Comparison of ENCODE assay signal across 8 mouse cellular contexts in the genomic region with DNA sequence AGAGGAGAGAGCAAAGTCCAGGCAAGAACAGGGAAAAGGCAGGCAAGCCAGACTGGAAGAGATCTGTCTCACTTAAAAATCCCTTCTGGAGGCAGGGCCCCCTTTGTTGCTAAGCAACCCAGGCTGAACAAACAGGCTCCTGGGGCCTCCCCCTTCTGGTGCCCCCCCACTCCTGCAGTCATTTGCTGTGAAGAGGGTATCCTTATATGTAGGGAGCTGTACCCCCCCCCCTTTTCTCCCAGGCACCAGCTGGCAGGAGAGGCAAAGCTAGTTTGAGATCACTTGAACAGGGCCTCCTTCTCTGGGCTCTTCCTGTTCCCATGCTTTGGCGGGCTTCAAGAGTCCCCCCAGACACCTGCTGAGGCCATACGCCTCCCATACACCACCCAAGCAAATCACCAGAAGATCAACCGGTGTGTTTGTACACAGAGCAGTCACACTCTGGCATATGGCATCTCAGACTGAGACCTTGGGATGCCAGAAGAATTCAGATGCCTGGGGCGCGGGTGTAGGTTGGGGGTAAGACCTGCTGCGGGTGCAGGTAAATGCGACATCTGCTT.
DNase-seq lines count a peak whose midpoint lies in the region; ATAC-seq and TF ChIP-seq lines count a peak whose summit lies in the region.

No protein-coding gene starts in this region.

- intact Hi-C loops in heart, postnatal 25 days (cut with DNase I), result no loop called here

- no peak for TF ChIP-seq POLR2A in brain, embryonic 14.5 days (IDR thresholded peaks at IDR 0.05; ENCODE audit: borderline replicate concordance, extremely low read depth, insufficient read depth, insufficient read length, poor library complexity, severe bottlenecking)

- peaks cover 58% of the 10 kb centered on the region for H3K4me1 ChIP-seq in heart, embryonic 15.5 days (replicated peaks)
- peaks cover 52% of the 10 kb centered on the region for H3K4me1 ChIP-seq in embryonic facial prominence, embryonic 15.5 days
- peaks cover 64% of the 10 kb centered on the region for H3K4me1 ChIP-seq in limb, embryonic 13.5 days
- H3K4me1 ChIP-seq in stomach, embryonic 15.5 days, result peaks cover 23% of the 10 kb centered on the region

- H3K9ac ChIP-seq in heart, embryonic 15.5 days, result no peak overlapping the region
- no peak overlapping the region for H3K9ac ChIP-seq in embryonic facial prominence, embryonic 15.5 days
- H3K9ac ChIP-seq in limb, embryonic 13.5 days, result peak overlapping the region; percentile 48; the same call in 1 of the 2 replicates
- no peak overlapping the region for H3K9ac ChIP-seq in stomach, embryonic 15.5 days

- DNase-seq in heart, postnatal 25 days (ENCODE audit: low spot score), result no peak
- DNase-seq in brain, embryonic 14.5 days (ENCODE audit: low read depth), result peak; percentile 98
- no peak for DNase-seq in adrenal gland, postnatal 4 days (ENCODE audit: low spot score in 2 of 2)
- no peak for DNase-seq in spleen, postnatal 4 days (ENCODE audit: low spot score in 2 of 2)

- H3K36me3 ChIP-seq in heart, embryonic 15.5 days, result no peaks in the 10 kb centered on the region
- H3K36me3 ChIP-seq in embryonic facial prominence, embryonic 15.5 days, result no peaks in the 10 kb centered on the region
- peaks cover 11% of the 10 kb centered on the region for H3K36me3 ChIP-seq in limb, embryonic 13.5 days
- no peaks in the 10 kb centered on the region for H3K36me3 ChIP-seq in stomach, embryonic 15.5 days

- H3K9me3 ChIP-seq in heart, embryonic 15.5 days (replicated peaks), result no peaks in the 10 kb centered on the region
- no peaks in the 10 kb centered on the region for H3K9me3 ChIP-seq in embryonic facial prominence, embryonic 15.5 days (replicated peaks)
- no peaks in the 10 kb centered on the region for H3K9me3 ChIP-seq in limb, embryonic 13.5 days
- H3K9me3 ChIP-seq in stomach, embryonic 15.5 days, result no peaks in the 10 kb centered on the region

- H3K27me3 ChIP-seq in heart, embryonic 15.5 days, result no peaks in the 10 kb centered on the region
- H3K27me3 ChIP-seq in embryonic facial prominence, embryonic 15.5 days, result no peaks in the 10 kb centered on the region
- H3K27me3 ChIP-seq in limb, embryonic 13.5 days, result no peaks in the 10 kb centered on the region
- no peaks in the 10 kb centered on the region for H3K27me3 ChIP-seq in stomach, embryonic 15.5 days (replicated peaks)

- H3K27ac ChIP-seq in heart, embryonic 15.5 days, result peak overlapping the region; percentile 51
- peak overlapping the region; percentile 53 for H3K27ac ChIP-seq in embryonic facial prominence, embryonic 15.5 days (replicated peaks)
- H3K27ac ChIP-seq in limb, embryonic 13.5 days, result no peak overlapping the region
- peak overlapping the region; percentile 87 for H3K27ac ChIP-seq in stomach, embryonic 15.5 days

- WGBS in heart, embryonic 15.5 days, result 60% methylated on average over 7 of the region's 7 CpGs
- WGBS in embryonic facial prominence, embryonic 15.5 days, result 48% methylated on average over 7 of the region's 7 CpGs
- WGBS in limb, embryonic 13.5 days, result 60% methylated on average over 7 of the region's 7 CpGs
- 52% methylated on average over 7 of the region's 7 CpGs for WGBS in stomach, embryonic 15.5 days

- ATAC-seq in heart, embryonic 15.5 days (replicated peaks; ENCODE audit: insufficient number of reproducible peaks, insufficient read depth, low FRiP score, low read depth), result 0 out of 2 replicates have a peak, but pooled peaks have one; percentile 41
- ATAC-seq in embryonic facial prominence, embryonic 15.5 days (ENCODE audit: insufficient number of reproducible peaks, low FRiP score, low TSS enrichment, low read depth), result peak; percentile 47
- peak; percentile 71 for ATAC-seq in limb, embryonic 13.5 days (ENCODE audit: low FRiP score, low read depth)
- peak; percentile 69 for ATAC-seq in stomach, embryonic 15.5 days (ENCODE audit: insufficient read depth, low FRiP score, low read depth)

- H3K4me3 ChIP-seq in heart, embryonic 15.5 days, result no peak overlapping the region
- no peak overlapping the region for H3K4me3 ChIP-seq in embryonic facial prominence, embryonic 15.5 days (replicated peaks)
- H3K4me3 ChIP-seq in limb, embryonic 13.5 days, result no peak overlapping the region
- H3K4me3 ChIP-seq in stomach, embryonic 15.5 days (replicated peaks), result no peak overlapping the region

- TF ChIP-seq CTCF in brain, embryonic 14.5 days (IDR thresholded peaks at IDR 0.05; ENCODE audit: borderline replicate concordance, extremely low read depth, insufficient read depth, insufficient read length), result no peak

- no peak overlapping the region for H3K4me2 ChIP-seq in heart, embryonic 15.5 days
- H3K4me2 ChIP-seq in embryonic facial prominence, embryonic 15.5 days (replicated peaks), result no peak overlapping the region
- peak overlapping the region; percentile 23 for H3K4me2 ChIP-seq in limb, embryonic 13.5 days (replicated peaks)
- peak overlapping the region; percentile 29 for H3K4me2 ChIP-seq in stomach, embryonic 15.5 days

Comparison
In these comparisons a context has a peak if more than half of its experiments do, and no peak if none do; other contexts are left out.
1. H3K4me2 ChIP-seq: peak in limb, embryonic 13.5 days (single experiment) and stomach, embryonic 15.5 days (single experiment); none in heart, embryonic 15.5 days (single experiment) and embryonic facial prominence, embryonic 15.5 days (single experiment).
2. Peak in every context shown above with its lines, with median percentiles within 50 percentile points of each other: ATAC-seq.